Mouse (Mus musculus) lung, postnatal 0 days (tissue): ENCODE measurements around the gene Ktn1.

Experiments used
- CTCF ChIP-seq: IDR thresholded peaks from 2 replicates; pipeline ENCODE4 v1.5.1; 2016; ENCODE audit warnings: antibody characterized with exemption, mild to moderate bottlenecking
- EP300 ChIP-seq: IDR thresholded peaks from 2 replicates; pipeline ENCODE4 v1.6.1; 2016; ENCODE audit warnings: antibody characterized with exemption, mild to moderate bottlenecking, control low read depth

DNA sequence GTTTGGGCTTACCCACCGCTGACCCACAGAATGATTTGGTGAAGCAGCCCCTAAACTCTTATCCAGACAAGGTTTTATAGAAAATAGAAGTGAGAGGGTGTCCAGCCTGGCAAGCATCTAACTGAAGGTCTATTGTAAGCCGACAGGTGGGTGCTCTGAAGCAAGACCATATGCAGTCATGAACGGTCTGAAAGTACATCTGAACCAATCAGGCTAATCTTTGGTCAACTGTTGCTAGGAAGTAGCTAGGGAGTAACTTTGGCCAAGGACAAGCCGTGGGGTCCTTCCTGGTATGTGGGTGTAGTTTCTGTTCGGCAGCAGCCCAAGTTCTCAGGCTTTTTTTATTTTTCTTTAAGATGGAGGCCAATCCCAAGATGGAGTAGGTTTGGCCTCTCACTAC, 29.4 kb upstream of the Ktn1 start:
- TF ChIP-seq CTCF (no peak), EP300 (no peak)
